Mouse (Mus musculus): Measurements from ENCODE around the gene Cacna2d3.

- TF ChIP-seq CTCF (IDR thresholded peaks at IDR 0.05) (no peak), EP300 (IDR thresholded peaks at IDR 0.05; ENCODE audit: insufficient read depth, low read depth, low read length) (no peak), POLR2A (IDR thresholded peaks at IDR 0.05; ENCODE audit: insufficient read depth, low read depth, low read length) (no peak)
These were observed 243.2 kb downstream of the Cacna2d3 start for GRCm38 (mm10) chr14:29478403-29478983.
